8 mouse cellular contexts compared by ENCODE assay signal in genomic region chr12:36042348-36042778, GRCm38 (mm10). TPM values are rescaled to one million over a fixed set of nuclear protein-coding genes. Genes with fewer than 3 reads are reported as not detected.
A peak's percentile ranks its signal among the peaks of the same experiment; 100 is the strongest.
DNase-seq lines count a peak whose midpoint lies in the region; ATAC-seq and TF ChIP-seq lines count a peak whose summit lies in the region.

Gene Tspan13, minus strand, starts transcription at chr12:36042500.

- under 1% methylated on average over 35 of the region's 35 CpGs for WGBS in hindbrain, embryonic 10.5 days
- WGBS in lung, embryonic 15.5 days: under 1% methylated on average over 34 of the region's 35 CpGs
- WGBS in olfactory bulb, adult 2 months: under 1% methylated on average over 35 of the region's 35 CpGs
- WGBS in thymus, adult 2 months: under 1% methylated on average over 35 of the region's 35 CpGs

- no peaks in the 10 kb centered on the region for H3K9me3 ChIP-seq in hindbrain, embryonic 10.5 days
- no peaks in the 10 kb centered on the region for H3K9me3 ChIP-seq in lung, embryonic 15.5 days

- TF ChIP-seq POLR2A in olfactory bulb, adult 2 months (IDR thresholded peaks at IDR 0.05; ENCODE audit: insufficient read depth, low read depth, low read length): peak; percentile 63
- peak; percentile 98 for TF ChIP-seq POLR2A in thymus, adult 2 months (IDR thresholded peaks at IDR 0.05; ENCODE audit: control insufficient read depth, extremely low read depth, insufficient read depth, low read length, poor library complexity)

- peak; percentile 97 for ATAC-seq in lung, embryonic 15.5 days (ENCODE audit: borderline replicate concordance, extremely low read depth, low FRiP score, low TSS enrichment)

- DNase-seq in MEL-GATA-1-ER (ENCODE audit: extremely low read depth, low read depth): peak; percentile 76
- DNase-seq in cerebellum, adult 9-10 months: peak; percentile 96
- peak; percentile 80 to 93 for DNase-seq in frontal cortex, adult 2 months (ENCODE audit: extremely low spot score in 1 of 2, low spot score in 1 of 2)
- peak; percentile 94 for DNase-seq in hindbrain, embryonic 10.5 days (ENCODE audit: low spot score)
- peak; percentile 75 for DNase-seq in layer of hippocampus, adult 9-10 months (ENCODE audit: low spot score)
- DNase-seq in thymus, adult 2 months: peak; percentile 96

- no peak for TF ChIP-seq CTCF in olfactory bulb, adult 2 months (IDR thresholded peaks at IDR 0.05; ENCODE audit: insufficient read depth, low read depth, low read length)
- peak; percentile 63; the same call in 1 of the 2 replicates for TF ChIP-seq CTCF in thymus, adult 2 months (IDR thresholded peaks at IDR 0.05; ENCODE audit: borderline replicate concordance, control insufficient read depth, extremely low read depth, insufficient read depth, low read length, poor library complexity)

- no peaks in the 10 kb centered on the region for H3K27me3 ChIP-seq in hindbrain, embryonic 10.5 days (ENCODE audit: insufficient read depth, poor library complexity, severe bottlenecking)
- no peaks in the 10 kb centered on the region for H3K27me3 ChIP-seq in lung, embryonic 15.5 days
- no peaks in the 10 kb centered on the region for H3K27me3 ChIP-seq in thymus, adult 2 months (ENCODE audit: control insufficient read depth, insufficient read depth, low read length)

- peak within 1 kb of the TSS; percentile 95 for H3K4me3 ChIP-seq in hindbrain, embryonic 10.5 days
- H3K4me3 ChIP-seq in lung, embryonic 15.5 days: peak within 1 kb of the TSS; percentile 90
- H3K4me3 ChIP-seq in olfactory bulb, adult 2 months (ENCODE audit: insufficient read depth, low read depth, low read length): peak within 1 kb of the TSS; percentile 77
- H3K4me3 ChIP-seq in thymus, adult 2 months (ENCODE audit: control insufficient read depth, insufficient read depth, low read length): peak within 1 kb of the TSS; percentile 75

- peaks cover 24% of the 10 kb centered on the region for H3K4me1 ChIP-seq in hindbrain, embryonic 10.5 days (replicated peaks)
- 0 out of 2 replicates have a peak, but pooled peaks cover 10% of the 10 kb centered on the region for H3K4me1 ChIP-seq in lung, embryonic 15.5 days
- H3K4me1 ChIP-seq in olfactory bulb, adult 2 months (ENCODE audit: control insufficient read depth, insufficient read depth, low read length): peaks cover 4% of the 10 kb centered on the region; the same call in 1 of the 2 replicates
- peaks cover 27% of the 10 kb centered on the region for H3K4me1 ChIP-seq in thymus, adult 2 months (replicated peaks; ENCODE audit: control insufficient read depth, insufficient read depth, low read length)

- H3K36me3 ChIP-seq in hindbrain, embryonic 10.5 days: no peaks in the 10 kb centered on the region; the same call in none of the 2 replicates
- no peaks in the 10 kb centered on the region for H3K36me3 ChIP-seq in lung, embryonic 15.5 days
- no peaks in the 10 kb centered on the region for H3K36me3 ChIP-seq in thymus, adult 2 months (ENCODE audit: control insufficient read depth, insufficient read depth, low read length)

- H3K27ac ChIP-seq in hindbrain, embryonic 10.5 days: peak within 1 kb of the TSS; percentile 99
- H3K27ac ChIP-seq in lung, embryonic 15.5 days: peak within 1 kb of the TSS; percentile 82
- H3K27ac ChIP-seq in olfactory bulb, adult 2 months (ENCODE audit: insufficient read depth, low read depth, low read length): no peak within 1 kb of the TSS; the same call in 1 of the 2 replicates
- H3K27ac ChIP-seq in thymus, adult 2 months (ENCODE audit: control insufficient read depth, insufficient read depth, low read length): peak within 1 kb of the TSS; percentile 47

- peak within 1 kb of the TSS; percentile 98 for H3K4me2 ChIP-seq in lung, embryonic 15.5 days

- H3K9ac ChIP-seq in lung, embryonic 15.5 days: peak within 1 kb of the TSS; percentile 73

RNA-seq across cellular contexts. Expression of gene Tspan13, which starts in this region (rescaled TPM):
- polyA plus RNA-seq in frontal cortex, adult 2 months (2012; rRNA removed): 137 and 158 TPM in 2 replicates
- polyA plus RNA-seq in hindbrain, embryonic 10.5 days (2016; fragmentation: Nextera tagmentation; extraction: Ambion mirVana): 172 and 204 TPM in 2 replicates
- polyA plus RNA-seq in lung, embryonic 15.5 days (2015; fragmentation: Nextera tagmentation; extraction: Ambion mirVana): 122 and 131 TPM in 2 replicates
- polyA plus RNA-seq in olfactory bulb, adult 2 months (2012; ENCODE audit: insufficient read depth, insufficient read length, low replicate concordance, missing spikeins): not detected in 2 replicates
- 294 and 360 TPM in 2 replicates for polyA plus RNA-seq in thymus, adult 2 months (2012; rRNA removed)
